Mouse (Mus musculus): ENCODE measurements at regions not wholly inside any gene's neighbourhood (a gene's known extent, or its start where the extent isn't known, plus 50 kb on each side); places are given as distances from the start of the nearest gene placed in this dataset.

DNA sequence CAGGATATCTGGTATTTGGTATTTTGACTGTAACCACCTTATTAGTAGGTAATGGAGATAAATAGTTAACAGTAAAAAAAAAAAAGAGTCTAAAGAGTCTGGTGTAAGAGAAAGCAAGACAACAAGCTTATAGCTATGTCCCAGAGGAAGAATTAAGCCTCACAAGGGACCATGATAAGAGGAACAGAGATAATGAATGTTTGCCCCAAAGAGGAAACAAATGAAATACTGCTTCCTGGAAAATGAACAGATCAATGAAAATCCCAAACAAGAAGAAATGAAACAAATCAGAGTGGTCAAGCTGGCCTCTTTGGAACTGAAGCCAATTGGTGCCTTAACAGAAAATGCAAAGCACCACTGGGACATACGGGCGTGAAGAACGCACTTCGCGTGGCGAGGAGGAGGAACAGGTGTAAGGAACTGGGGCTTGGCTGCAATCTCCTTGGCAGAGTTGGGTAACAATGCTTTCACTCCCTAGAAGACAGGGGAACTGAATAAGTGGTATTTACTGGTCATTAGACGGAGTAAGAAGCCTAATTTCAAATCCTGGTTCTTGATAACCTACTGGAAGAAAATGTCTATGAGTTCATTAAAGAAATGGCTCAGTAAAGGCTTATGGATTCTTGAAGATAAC lies 62.2 kb upstream of the Etv6 start:
- no peak for DNase-seq (ENCODE audit: low spot score)
- no peaks in the 10 kb centered on the region for H3K4me1 ChIP-seq (replicated peaks; ENCODE audit: control insufficient read depth, insufficient read depth, low read length)
- no peak overlapping the region for H3K4me2 ChIP-seq (replicated peaks)
- H3K27ac ChIP-seq: no peak overlapping the region
- H3K27me3 ChIP-seq (ENCODE audit: control insufficient read depth, insufficient read depth, low read length): no peaks in the 10 kb centered on the region
- H3K4me3 ChIP-seq (replicated peaks; ENCODE audit: low read length): no peak overlapping the region
- no peaks in the 10 kb centered on the region for H3K36me3 ChIP-seq (replicated peaks; ENCODE audit: control insufficient read depth, insufficient read depth)
- H3K9me3 ChIP-seq (ENCODE audit: control insufficient read depth, low read length): no peaks in the 10 kb centered on the region
- no peak overlapping the region for H3K9ac ChIP-seq
- no peak for ATAC-seq (ENCODE audit: low FRiP score)
- 95% methylated on average over 7 of the region's 7 CpGs for WGBS

DNA sequence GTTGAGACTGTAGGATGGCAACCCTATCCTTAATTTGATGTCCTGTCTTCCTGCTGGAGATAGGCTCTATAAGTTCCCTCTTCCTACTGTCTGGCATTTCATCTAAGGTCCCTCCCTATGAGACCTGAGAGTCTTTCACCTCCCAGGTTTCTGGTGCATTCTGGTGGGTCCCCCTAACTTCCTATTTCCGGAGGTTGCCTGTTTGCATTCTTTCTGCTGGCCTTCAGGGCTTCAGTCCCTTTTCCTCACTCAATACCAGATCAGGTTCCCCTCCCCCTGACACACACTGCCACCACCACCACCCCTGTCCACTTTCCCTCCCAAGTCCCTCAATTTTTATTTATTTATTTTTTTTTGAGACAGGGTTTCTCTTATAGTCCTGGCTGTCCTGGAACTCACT lies 59.5 kb upstream of the Etv6 start:
- H3K27me3 ChIP-seq (ENCODE audit: control insufficient read depth, insufficient read depth, low read length): no peaks in the 10 kb centered on the region
- H3K4me2 ChIP-seq (replicated peaks): no peak overlapping the region
- no peaks in the 10 kb centered on the region for H3K4me1 ChIP-seq (replicated peaks; ENCODE audit: control insufficient read depth, insufficient read depth, low read length)
- H3K4me3 ChIP-seq (replicated peaks; ENCODE audit: low read length): no peak overlapping the region
- ATAC-seq (ENCODE audit: low FRiP score): no peak
- H3K9me3 ChIP-seq (ENCODE audit: control insufficient read depth, low read length): no peaks in the 10 kb centered on the region
- no peak overlapping the region for H3K27ac ChIP-seq
- 89% methylated on average over 1 of the region's 1 CpGs for WGBS
- H3K9ac ChIP-seq: no peak overlapping the region
- DNase-seq (ENCODE audit: low spot score): no peak
- no peaks in the 10 kb centered on the region for H3K36me3 ChIP-seq (replicated peaks; ENCODE audit: control insufficient read depth, insufficient read depth)

DNA sequence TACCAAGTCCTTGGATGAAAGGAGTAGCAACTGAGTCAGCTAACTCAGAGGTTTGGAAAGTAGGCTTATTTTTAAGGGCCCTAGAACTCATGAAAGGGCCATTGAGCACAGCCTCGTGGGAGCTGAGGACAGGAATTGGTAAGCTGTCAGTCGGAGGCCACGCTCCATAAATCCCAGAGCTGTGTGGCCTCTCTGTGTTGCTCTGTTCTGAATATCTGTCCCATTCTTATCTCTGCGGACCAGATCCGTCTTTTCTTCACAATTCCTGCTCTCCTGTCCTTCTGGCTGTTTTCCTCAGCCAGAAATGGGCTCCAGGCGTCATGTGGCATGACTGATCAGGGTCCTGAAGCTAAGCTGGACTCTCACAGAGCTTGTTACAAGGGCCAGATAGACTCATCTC lies 58.6 kb upstream of the Etv6 start:
- H3K9me3 ChIP-seq (ENCODE audit: control insufficient read depth, low read length): no peaks in the 10 kb centered on the region
- DNase-seq (ENCODE audit: low spot score) (no peak), ATAC-seq (ENCODE audit: low FRiP score) (no peak)
- H3K27ac ChIP-seq: no peak overlapping the region
- H3K9ac ChIP-seq: no peak overlapping the region
- no peak overlapping the region for H3K4me2 ChIP-seq (replicated peaks)
- H3K27me3 ChIP-seq (ENCODE audit: control insufficient read depth, insufficient read depth, low read length): no peaks in the 10 kb centered on the region
- no peaks in the 10 kb centered on the region for H3K4me1 ChIP-seq (replicated peaks; ENCODE audit: control insufficient read depth, insufficient read depth, low read length)
- H3K4me3 ChIP-seq (replicated peaks; ENCODE audit: low read length): no peak overlapping the region
- WGBS: 61% methylated on average over 6 of the region's 6 CpGs
- H3K36me3 ChIP-seq (replicated peaks; ENCODE audit: control insufficient read depth, insufficient read depth): no peaks in the 10 kb centered on the region

DNA sequence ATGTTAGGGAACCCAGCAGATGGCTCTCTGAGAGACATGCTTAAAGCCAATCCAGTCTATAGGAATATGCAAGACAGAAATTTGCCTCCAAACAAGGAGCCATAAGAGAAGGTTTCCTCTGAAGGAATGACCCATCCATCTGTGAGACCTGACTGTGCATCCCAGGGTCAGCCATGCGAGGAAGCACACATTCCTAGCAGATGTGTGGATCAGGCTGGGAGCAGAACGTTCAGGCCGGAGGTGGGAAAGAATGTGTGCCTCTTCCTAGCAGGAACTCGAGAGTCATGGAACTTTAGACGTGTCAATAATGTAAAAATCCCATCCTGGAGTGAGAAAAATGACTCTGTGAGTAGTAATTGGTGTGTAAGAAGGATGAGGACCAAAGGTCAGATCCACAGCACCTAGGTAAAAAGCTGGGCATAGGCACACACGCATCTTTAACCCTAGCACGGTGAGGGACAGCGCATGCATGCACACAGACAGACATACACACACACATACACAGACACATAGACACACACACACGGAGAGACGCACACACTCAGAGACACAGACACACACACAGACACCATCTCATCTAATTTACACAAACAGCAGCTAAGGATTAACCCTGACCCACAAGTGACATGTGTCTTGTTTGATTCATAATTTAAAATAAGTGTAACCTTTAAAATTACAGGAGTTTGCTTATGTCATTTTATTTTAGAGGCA lies 51.5 kb upstream of the Etv6 start:
- no peak overlapping the region for H3K4me3 ChIP-seq (replicated peaks; ENCODE audit: low read length)

DNA sequence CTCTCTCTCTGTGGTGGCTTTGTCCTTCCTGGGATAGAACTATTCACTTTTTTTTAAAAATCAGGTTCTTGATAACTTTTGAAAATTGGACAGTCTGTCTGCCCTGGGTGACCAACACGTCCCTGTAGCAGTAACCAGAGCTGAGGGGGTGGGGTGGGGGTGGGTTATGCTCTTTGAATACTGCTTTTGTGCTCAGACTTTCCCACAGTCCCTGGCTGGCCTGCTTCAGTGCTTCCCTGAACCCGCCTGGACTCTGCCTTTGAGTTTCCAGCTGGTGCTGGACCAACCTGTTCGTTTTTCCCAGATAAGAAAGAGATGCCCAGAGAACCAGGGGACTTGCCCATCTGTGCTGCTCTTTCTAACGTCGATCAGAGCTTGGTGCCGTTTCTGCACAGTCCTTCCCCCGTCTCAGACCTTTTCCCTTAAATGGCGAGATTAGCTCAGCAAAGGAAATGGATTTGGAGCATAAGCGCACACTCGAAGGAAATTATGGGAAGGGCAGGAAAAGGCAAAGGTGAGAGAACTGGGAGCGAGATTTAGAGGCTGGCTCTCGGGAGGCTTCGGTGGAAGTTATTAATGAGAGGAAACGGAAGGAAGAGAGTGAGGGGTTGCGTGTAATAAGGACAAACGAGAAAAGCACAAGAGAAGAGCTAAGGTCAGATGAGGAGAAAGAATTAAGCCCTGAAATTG lies 50.7 kb upstream of the Etv6 start:
- Histone ChIP-seq H3K27me3 (ENCODE audit: control insufficient read depth, insufficient read depth, low read length) (no peaks in the 10 kb centered on the region), H3K36me3 (replicated peaks; ENCODE audit: control insufficient read depth, insufficient read depth) (no peaks in the 10 kb centered on the region), H3K27ac (no peak overlapping the region), H3K4me1 (replicated peaks; ENCODE audit: control insufficient read depth, insufficient read depth, low read length) (no peaks in the 10 kb centered on the region; the same call in 1 of the 2 replicates), H3K9me3 (ENCODE audit: control insufficient read depth, low read length) (no peaks in the 10 kb centered on the region), H3K4me3 (replicated peaks; ENCODE audit: low read length) (no peak overlapping the region), H3K9ac (0 out of 2 replicates have a peak overlapping the region, but pooled peaks have one; percentile 0), H3K4me2 (replicated peaks) (peak overlapping the region; percentile 19)
- WGBS: 30% methylated on average over 16 of the region's 16 CpGs
- ATAC-seq (ENCODE audit: low FRiP score) (no peak), DNase-seq (ENCODE audit: low spot score) (no peak)

More for the DNA sequence above, 51.5 kb upstream of the Etv6 start:
- Histone ChIP-seq H3K4me1 (replicated peaks; ENCODE audit: control insufficient read depth, insufficient read depth, low read length) (no peaks in the 10 kb centered on the region; the same call in 1 of the 2 replicates), H3K27me3 (ENCODE audit: control insufficient read depth, insufficient read depth, low read length) (no peaks in the 10 kb centered on the region), H3K4me2 (replicated peaks) (no peak overlapping the region), H3K9me3 (ENCODE audit: control insufficient read depth, low read length) (no peaks in the 10 kb centered on the region), H3K27ac (no peak overlapping the region), H3K9ac (no peak overlapping the region), H3K36me3 (replicated peaks; ENCODE audit: control insufficient read depth, insufficient read depth) (no peaks in the 10 kb centered on the region)
- no peak for DNase-seq (ENCODE audit: low spot score)
- whole genome bisulfite sequencing: 84% methylated on average over 10 of the region's 10 CpGs
- no peak for ATAC-seq (ENCODE audit: low FRiP score)

Data from hindbrain, embryonic 14.5 days (tissue).